Mouse (Mus musculus): ENCODE results near the gene Arl5a. TPM values are rescaled to one million over a fixed set of nuclear protein-coding genes. Genes with fewer than 3 reads are reported as not detected.

The Arl5a gene
- total and polyA plus RNA-seq, 3 experiments = 12.7 to 36.8 (median 14.4) TPM

DNA sequence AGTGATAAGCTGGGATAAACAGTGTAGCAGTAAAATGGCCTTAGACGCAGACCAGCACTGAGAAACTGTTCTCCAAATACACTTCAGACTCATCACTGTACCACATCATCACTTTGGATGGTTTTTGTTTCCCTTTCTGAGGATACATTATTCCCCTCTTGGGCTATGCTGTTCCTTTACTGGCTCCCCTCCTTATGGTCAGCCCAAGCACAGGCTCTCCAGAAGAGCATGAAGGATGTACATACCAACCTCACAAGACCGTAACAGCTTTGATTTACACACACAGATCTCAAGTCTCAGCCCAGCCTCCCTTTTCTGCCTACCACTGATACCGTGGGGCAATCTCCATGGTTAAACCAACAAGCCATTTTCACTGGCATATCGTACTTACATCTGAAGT, 52.6 kb downstream of the Arl5a start:
- no peak overlapping the region for H3K4me3 ChIP-seq (ENCODE audit: control insufficient read depth in 1 of 2, insufficient read depth in 1 of 2, low read depth in 2 of 2, low read length in 2 of 2)
- no peaks in the 10 kb centered on the region; a peak in 2 of 4 replicates for H3K27me3 ChIP-seq (ENCODE audit: control insufficient read depth in 1 of 2, insufficient read depth in 2 of 2, low read length in 2 of 2)
- no peaks in the 10 kb centered on the region for H3K4me1 ChIP-seq (ENCODE audit: control insufficient read depth in 1 of 2, insufficient read depth in 2 of 2, low read length in 2 of 2)
- TF ChIP-seq NRF1 (IDR thresholded peaks at IDR 0.05; ENCODE audit: insufficient read depth, low read depth, low read length, poor library complexity, severe bottlenecking) (no peak), E2F4 (IDR thresholded peaks at IDR 0.05; ENCODE audit: borderline replicate concordance, low read depth, low read length) (no peak), ZNF384 (IDR thresholded peaks at IDR 0.05; ENCODE audit: low read depth, low read length) (no peak), MAZ (IDR thresholded peaks at IDR 0.05; ENCODE audit: low read depth, low read length) (no peak), USF2 (IDR thresholded peaks at IDR 0.05; ENCODE audit: borderline replicate concordance in 1 of 2, insufficient read depth in 1 of 2, low read depth in 1 of 2, low read length in 2 of 2) (no peak), MAX (IDR thresholded peaks at IDR 0.05; ENCODE audit: low read length) (no peak), TBP (IDR thresholded peaks at IDR 0.05; ENCODE audit: low read depth, low read length) (no peak), UBTF (IDR thresholded peaks at IDR 0.05; ENCODE audit: borderline replicate concordance, insufficient read depth, low read depth, low read length) (no peak), GATA1 (IDR thresholded peaks at IDR 0.05; ENCODE audit: low read depth, low read length) (no peak), EP300 (IDR thresholded peaks at IDR 0.05; ENCODE audit: low read depth in 1 of 2, low read length in 2 of 2) (no peak), SIN3A (IDR thresholded peaks at IDR 0.05; ENCODE audit: low read length) (no peak), KAT2A (conservative IDR thresholded peaks at IDR 0.05; ENCODE audit: low read depth, low read length) (no peak), MYC (IDR thresholded peaks at IDR 0.05; ENCODE audit: low read depth, low read length) (no peak), POLR2A (IDR thresholded peaks at IDR 0.05; ENCODE audit: control insufficient read depth in 1 of 2, insufficient read depth in 1 of 2, low read depth in 1 of 2, low read length in 2 of 2, poor library complexity in 1 of 2) (no peak), ZMIZ1 (IDR thresholded peaks at IDR 0.05; ENCODE audit: low read depth, low read length) (no peak), NELFE (IDR thresholded peaks at IDR 0.05; ENCODE audit: low read depth, low read length) (no peak), HCFC1 (IDR thresholded peaks at IDR 0.05; ENCODE audit: low read depth, low read length) (no peak), ZKSCAN1 (IDR thresholded peaks at IDR 0.05; ENCODE audit: low read depth, low read length) (no peak), ZC3H11A (IDR thresholded peaks at IDR 0.05; ENCODE audit: low read depth, low read length) (no peak), POLR2AphosphoS2 (IDR thresholded peaks at IDR 0.05; ENCODE audit: low read length) (no peak)
- no peaks in the 10 kb centered on the region for H3K9me3 ChIP-seq (replicated peaks; ENCODE audit: insufficient read depth, low read length)
- no peak overlapping the region for H3K9ac ChIP-seq (ENCODE audit: control insufficient read depth, low read depth, low read length, poor library complexity, severe bottlenecking)
- no peaks in the 10 kb centered on the region for H3K36me3 ChIP-seq (ENCODE audit: control insufficient read depth in 1 of 2, insufficient read depth in 2 of 2, low read length in 2 of 2)
- no peaks in the 10 kb centered on the region for H3K79me2 ChIP-seq (ENCODE audit: control insufficient read depth, insufficient read depth, low read length, poor library complexity)
- DNase-seq (ENCODE audit: low read depth, low spot score) = no peak
- no peak overlapping the region for H3K27ac ChIP-seq (ENCODE audit: control insufficient read depth, low read depth, low read length)

DNA sequence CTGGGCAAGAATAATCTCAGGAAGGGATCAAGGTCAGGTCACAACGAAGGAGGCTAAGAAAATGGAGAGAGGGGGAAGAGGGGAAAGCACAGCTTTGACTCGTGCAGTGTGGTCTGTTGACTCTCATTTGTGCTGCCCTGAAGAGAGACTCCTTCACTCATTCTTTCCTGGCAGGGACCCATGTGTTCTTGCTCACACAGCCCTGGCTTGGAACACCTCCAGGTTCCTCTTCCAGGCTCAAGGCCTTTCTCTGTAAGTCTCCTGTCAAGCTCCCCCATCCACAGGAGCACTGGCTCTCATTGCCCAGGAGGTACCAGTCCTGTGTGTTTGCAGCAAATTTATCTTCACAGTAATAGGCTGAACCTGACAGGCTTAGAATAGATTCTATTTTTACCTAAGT, 53.6 kb downstream of the Arl5a start:
- Histone ChIP-seq H3K9me3 (replicated peaks; ENCODE audit: insufficient read depth, low read length) (no peaks in the 10 kb centered on the region), H3K79me2 (ENCODE audit: control insufficient read depth, insufficient read depth, low read length, poor library complexity) (no peaks in the 10 kb centered on the region), H3K27ac (ENCODE audit: control insufficient read depth, low read depth, low read length) (no peak overlapping the region), H3K4me1 (ENCODE audit: control insufficient read depth in 1 of 2, insufficient read depth in 2 of 2, low read length in 2 of 2) (no peaks in the 10 kb centered on the region), H3K27me3 (ENCODE audit: control insufficient read depth in 1 of 2, insufficient read depth in 2 of 2, low read length in 2 of 2) (no peaks in the 10 kb centered on the region; a peak in 1 of 4 replicates), H3K4me3 (ENCODE audit: control insufficient read depth in 1 of 2, insufficient read depth in 1 of 2, low read depth in 2 of 2, low read length in 2 of 2) (no peak overlapping the region), H3K9ac (ENCODE audit: control insufficient read depth, low read depth, low read length, poor library complexity, severe bottlenecking) (no peak overlapping the region), H3K36me3 (ENCODE audit: control insufficient read depth in 1 of 2, insufficient read depth in 2 of 2, low read length in 2 of 2) (no peaks in the 10 kb centered on the region)
- no peak for TF ChIP-seq POLR2AphosphoS2 (IDR thresholded peaks at IDR 0.05; ENCODE audit: low read length)
- TF ChIP-seq TCF12 (IDR thresholded peaks at IDR 0.05; ENCODE audit: low read depth, low read length) = no peak
- TF ChIP-seq HCFC1 (IDR thresholded peaks at IDR 0.05; ENCODE audit: low read depth, low read length) = no peak
- no peak for TF ChIP-seq SIN3A (IDR thresholded peaks at IDR 0.05; ENCODE audit: low read length)
- TF ChIP-seq BHLHE40 (IDR thresholded peaks at IDR 0.05; ENCODE audit: borderline replicate concordance, low read depth, low read length) = no peak
- TF ChIP-seq MAFK (IDR thresholded peaks at IDR 0.05; ENCODE audit: borderline replicate concordance, low read depth, low read length) = no peak
- no peak for TF ChIP-seq CTCF (IDR thresholded peaks at IDR 0.05 in 2 of 3, conservative IDR thresholded peaks at IDR 0.05 in 1 of 3; ENCODE audit: control insufficient read depth in 1 of 3, insufficient read depth in 1 of 3, low read depth in 2 of 3, low read length in 3 of 3, poor library complexity in 1 of 3, severe bottlenecking in 1 of 3)
- TF ChIP-seq MAZ (IDR thresholded peaks at IDR 0.05; ENCODE audit: low read depth, low read length) = no peak
- no peak for TF ChIP-seq MYB (IDR thresholded peaks at IDR 0.05; ENCODE audit: low read depth, low read length)
- no peak for TF ChIP-seq NRF1 (IDR thresholded peaks at IDR 0.05; ENCODE audit: insufficient read depth, low read depth, low read length, poor library complexity, severe bottlenecking)
- no peak for TF ChIP-seq USF1 (IDR thresholded peaks at IDR 0.05; ENCODE audit: low read depth, low read length)
- DNase-seq (ENCODE audit: low read depth, low spot score) = peak; percentile 32

Data from MEL (cell line).